Mouse (Mus musculus): ENCODE measurements around the gene Ap1g1.

DNA sequence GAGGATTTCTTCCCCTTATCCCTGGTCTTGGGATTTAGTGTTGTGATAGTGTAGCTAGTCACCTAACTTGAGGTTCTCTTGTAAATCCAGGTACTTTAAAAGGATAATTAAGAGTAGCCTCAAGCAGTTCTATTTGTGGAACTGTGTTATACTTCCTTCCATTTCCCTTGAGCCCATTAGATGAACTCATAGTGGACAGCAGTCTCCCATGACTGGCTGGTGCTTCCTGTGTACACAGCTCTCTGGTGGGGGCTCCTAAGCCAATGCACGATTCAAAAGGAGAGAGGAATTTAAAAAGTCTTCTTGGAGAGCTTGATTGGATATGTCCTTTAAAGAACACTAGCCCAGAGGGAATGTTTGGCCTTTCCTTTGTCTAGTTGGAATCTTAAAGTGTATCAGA is 39.6 kb downstream of the Ap1g1 start:
- TF ChIP-seq CTCF (conservative IDR thresholded peaks at IDR 0.05; ENCODE audit: low read length) (no peak), POU5F1 (IDR thresholded peaks at IDR 0.05; ENCODE audit: borderline replicate concordance, low read length) (no peak)

Data from E14TG2a.4 (cell line).